Mouse (Mus musculus) lung, postnatal 4 days (tissue): Measurements from ENCODE around the gene Cdcp1.

Experiments used
- DNase-seq, 2 experiments: peaks; one replicate each; pipeline ENCODE4 v3.0.0; 2021

Gene Cdcp1

DNA sequence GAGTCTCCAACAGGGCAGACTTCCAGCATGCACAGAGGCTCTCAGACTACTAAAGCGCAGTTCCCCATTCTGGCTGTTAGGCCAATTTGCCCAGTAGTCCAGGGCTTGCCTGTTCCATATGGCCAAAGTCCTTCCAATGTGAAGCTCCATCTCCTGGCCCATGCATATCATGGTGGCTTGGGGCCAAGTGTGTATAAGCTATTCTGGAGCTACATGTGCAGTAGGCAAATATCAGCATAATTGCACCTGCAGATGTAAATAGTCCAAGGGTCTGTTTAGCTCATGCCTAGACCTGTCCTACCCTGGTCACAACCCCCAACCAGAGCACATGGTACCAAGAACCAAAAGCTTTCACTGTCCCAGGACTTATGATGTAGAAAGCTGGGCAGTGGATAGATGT is 7.9 kb downstream of the Cdcp1 start:
- no peak for DNase-seq

DNA sequence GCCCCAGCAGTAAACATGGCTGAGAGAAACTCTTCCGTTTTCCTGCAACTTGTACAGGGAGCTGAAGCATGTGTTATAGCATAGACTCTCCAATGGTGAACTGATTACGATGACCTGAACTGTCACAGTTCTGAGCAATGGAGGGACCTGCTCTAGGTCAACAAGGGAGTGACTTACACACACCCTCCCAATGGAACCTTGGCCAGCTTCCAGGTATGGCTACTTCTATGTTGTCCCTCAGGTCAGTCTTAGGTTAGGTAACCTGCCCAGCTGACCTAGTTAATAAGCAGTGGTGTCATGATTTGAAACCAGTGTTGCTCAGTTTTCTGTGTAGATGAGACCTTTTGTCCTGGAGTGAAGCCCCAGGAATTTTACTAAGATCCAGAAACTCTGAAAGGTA is 8.9 kb downstream of the Cdcp1 start:
- DNase-seq: peak in 1 of 2 experiments; percentile 19

DNA sequence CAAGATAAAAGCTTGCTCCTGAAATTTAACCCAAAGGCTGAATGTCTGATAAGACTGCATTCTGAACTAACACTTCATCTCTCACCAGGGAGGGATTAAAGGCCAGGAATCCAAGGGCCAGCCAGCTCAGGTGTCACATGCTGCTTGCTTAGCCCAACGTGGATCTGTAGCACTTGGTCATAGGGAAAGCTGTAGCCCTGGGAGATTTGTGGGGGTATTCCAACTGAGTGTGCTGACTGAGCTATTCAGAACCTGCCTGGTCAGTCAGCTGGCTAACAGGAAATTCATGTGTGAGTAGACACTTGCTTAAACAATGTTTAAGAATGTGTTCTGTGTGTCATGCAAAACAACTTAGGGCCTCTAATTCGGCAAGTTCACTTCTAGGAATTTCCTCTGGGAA is 9.3 kb downstream of the Cdcp1 start:
- no peak for DNase-seq

DNA sequence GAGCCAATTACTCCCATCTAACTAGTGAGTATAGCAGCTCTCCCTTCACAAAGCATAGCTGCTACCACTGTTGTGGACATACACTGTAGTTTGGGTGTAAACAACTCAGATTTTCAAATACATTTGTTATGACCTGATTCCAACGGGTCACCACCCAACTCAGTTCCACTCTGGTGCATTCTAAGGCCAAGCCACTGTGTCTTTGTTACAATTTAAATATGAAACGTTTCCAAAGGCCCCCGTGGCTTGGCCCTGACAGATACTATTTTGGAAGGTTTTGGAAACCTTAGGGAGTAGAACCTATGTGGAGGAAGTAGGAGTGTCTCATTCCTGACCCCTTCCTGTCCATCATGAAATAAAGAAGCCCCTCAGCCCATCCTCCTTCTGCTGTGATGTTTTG is 15.7 kb downstream of the Cdcp1 start:
- DNase-seq: no peak

DNA sequence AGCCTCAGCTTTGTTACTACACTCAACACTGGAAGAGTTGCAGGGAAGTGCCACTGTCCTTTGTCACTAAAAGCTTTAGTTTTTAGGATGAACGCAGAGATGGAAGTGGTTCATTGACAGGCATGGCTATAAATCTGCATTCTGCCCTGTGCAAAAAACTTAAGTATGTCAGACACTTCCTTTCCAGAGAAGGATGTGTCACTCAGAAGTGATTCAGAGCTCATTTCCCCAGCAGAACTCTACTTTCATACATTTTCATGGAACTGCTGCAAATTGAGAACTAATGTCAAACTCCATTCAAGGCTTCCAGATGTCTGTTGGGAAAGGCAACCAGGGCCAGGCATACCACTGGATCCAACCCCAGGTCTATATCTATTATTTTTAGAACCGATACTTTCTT is 27.6 kb downstream of the Cdcp1 start:
- DNase-seq: no peak

DNA sequence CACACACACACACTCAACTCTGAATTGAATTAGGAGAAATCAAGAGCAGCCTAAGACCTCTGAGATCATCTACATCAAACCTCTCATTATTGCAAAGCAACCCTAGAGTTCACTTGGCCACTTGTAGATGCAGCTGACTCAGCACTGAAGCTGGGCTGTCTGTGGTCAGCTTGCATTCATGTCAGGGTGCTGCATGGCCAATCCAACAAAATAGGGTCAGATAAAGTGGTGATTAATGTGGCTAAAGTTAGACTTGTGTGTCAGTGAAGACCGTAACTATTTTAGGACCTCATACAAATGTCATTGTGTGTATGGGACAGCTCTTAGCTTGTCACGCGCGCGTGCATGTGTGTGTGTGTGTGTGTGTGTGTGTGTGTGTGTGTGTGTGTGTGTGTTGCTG is 28.2 kb downstream of the Cdcp1 start:
- no peak for DNase-seq

DNA sequence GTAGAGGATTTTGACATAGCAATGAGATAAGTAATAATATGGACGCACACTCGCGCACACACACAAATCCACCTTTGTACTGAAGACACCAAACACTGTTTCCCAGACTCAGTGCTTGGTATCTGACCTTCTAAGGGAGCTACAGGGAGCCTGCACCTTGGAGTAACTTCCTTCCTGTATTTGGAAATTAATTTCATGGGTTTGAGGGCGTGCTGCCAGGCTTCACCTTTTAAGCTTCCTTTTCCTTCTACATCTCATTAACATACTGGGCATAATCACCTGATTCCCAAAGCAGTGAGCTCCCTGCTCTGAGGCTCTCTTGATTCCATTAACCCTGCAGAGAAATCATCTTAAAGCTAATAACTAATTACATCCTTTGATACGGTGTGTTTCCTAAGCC is 29.7 kb downstream of the Cdcp1 start:
- DNase-seq: no peak

DNA sequence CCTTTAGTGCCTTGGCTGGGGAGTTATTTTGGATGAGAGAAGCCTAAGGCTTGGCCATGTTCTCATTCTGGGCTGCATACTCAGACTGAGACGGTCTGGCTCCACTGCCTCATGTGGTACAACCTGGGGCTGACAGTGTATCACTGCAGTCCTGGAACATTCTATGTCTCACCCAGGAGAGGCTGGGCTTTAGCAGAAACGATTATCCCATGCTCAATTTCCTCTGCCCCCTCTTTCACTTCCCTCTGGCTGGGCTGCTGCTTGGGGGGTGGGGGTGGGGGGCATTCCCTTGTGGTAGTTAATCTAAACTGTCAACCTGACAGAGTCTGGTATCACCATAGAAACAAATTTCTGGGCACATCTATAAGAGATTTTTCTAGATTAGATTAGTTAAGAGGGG is 30.3 kb downstream of the Cdcp1 start:
- DNase-seq: no peak

DNA sequence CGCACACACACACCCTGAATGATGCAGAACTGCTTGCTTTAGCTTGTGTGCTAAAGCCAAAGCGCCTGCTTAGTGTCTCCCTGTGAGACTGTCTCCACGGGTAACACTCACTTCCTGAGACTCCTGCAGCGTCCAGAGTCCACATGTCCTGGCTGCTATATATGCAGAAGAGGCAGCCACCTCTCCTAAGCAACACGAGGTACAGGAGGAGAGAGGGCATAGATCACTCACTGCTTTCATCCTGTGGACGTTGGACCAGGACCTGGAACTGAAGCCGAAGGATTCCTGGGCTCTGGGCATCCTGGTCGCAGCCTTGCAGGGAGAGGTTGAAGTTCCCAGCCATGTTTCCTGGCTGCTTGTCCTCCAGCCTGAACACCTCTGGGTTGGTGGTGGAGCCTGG is 32.6 kb downstream of the Cdcp1 start:
- DNase-seq: no peak

DNA sequence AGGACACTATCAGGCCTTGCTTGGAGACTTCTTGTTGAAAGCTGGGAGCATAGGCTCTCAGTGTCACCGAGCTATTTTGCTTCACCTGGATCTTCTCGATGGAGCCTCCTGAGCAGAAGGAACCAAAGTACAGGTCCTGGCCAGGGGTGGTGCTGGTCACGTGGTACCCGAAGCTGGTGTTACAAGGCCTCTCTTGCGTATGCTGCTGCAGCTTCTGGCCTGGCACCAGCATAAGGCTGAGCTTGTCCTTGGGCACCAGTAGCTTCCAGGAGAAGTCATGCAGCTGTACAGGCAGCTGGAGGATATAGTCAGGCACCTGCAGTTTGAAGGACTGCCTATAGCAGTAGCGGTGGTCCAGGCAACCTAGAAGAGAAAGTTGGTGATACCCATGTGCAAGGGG is 35.8 kb downstream of the Cdcp1 start:
- no peak for DNase-seq

DNA sequence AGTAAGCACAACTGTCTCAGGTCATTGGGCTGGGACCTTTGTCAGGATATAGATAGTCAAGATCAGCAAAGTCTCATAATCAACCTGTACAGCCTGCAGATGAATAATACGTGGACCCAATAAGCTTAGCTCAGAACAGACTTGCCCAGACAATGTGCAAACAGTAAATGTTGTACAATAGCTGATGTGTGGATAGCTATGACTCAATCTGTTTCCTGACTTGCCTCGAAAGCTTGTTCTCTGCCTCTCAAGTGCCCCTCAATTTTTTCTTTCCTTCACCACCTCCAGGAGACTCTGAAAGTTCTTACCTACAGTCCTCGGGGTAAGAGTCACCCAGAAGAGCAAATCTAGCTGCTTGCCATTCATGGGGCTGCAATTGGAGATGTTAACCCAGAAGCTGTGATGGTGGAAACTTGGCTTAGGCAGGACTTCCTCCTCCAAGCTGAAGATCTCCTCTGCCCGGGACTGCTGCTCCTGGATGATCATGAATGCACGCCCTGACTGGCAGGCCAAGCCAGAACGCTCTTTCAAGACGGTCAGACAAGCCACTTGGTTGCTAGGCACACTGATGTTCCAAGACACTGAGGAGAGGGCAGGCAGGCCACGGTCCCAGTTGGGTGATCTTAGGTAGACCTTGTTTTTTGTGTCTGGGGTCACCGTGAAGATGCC is 38.3 kb downstream of the Cdcp1 start:
- DNase-seq: no peak

DNA sequence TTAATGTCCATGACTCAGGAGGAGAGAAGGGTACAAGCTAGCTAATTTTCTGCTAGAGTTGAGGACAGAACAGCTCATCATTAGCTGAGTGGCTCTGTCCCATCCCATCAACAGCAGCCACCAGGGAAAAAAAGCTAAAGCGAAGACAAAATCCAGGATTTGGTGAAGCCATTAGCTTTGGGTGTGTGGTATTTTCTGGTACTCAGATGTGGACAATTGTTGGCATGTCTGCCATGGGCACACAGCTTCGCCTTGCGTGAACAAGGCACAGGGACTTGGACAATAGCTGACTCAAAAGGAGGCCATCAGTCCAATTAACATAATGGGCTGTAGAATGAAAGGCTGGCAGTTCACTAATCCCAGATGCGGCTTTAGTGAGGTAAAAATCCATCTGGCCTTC is 41.5 kb downstream of the Cdcp1 start:
- no peak for DNase-seq

DNA sequence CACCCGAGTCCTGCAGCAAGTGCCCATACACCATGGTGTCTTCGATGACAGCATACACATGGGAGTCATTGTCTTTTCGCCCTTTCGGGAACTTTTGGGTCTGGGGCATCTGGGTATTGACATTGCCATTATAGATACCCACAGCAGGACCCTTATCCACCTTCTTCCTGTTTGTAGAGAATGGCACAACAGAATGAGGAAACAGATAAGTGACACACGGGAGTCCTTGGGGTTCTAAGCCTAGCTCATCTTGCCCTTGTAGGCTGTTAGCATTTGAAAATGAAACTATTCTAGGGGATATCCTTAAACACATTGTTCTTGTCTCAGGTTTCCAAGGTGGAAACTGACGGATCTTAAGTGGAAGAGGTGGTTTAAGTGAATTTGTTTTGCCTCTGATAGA is 42.1 kb downstream of the Cdcp1 start:
- DNase-seq: no peak

DNA sequence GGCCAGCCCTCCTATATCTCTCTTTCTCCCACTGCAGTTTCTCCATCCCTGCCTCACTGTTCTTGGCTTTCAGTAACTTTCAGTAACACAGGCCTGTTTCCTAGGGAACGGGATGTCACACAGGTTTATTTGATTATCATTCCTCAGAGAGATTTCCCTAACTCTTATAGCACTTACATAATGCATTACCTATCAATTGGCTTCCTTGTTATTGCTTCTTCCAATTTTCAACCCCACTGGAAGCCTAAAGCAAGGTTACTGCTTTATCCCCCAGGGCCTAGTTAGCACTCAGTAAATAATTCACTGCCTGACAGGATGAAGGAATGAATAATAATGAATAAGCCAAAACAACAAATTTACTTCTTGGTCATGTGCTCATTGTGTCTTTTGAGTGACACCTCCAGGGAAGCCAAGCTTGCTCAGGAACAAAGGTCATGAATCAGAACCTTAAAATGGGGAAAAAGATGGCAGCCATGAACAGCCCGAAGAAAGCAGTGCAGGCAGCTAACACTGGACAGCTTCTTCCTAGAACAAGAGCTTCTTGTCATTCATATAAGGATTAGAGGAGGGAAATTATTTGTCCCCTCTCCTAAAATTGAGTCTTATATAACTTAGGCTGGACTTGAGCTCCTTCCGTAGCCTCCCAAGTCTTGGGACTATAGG is 49.9 kb downstream of the Cdcp1 start:
- DNase-seq: no peak

DNA sequence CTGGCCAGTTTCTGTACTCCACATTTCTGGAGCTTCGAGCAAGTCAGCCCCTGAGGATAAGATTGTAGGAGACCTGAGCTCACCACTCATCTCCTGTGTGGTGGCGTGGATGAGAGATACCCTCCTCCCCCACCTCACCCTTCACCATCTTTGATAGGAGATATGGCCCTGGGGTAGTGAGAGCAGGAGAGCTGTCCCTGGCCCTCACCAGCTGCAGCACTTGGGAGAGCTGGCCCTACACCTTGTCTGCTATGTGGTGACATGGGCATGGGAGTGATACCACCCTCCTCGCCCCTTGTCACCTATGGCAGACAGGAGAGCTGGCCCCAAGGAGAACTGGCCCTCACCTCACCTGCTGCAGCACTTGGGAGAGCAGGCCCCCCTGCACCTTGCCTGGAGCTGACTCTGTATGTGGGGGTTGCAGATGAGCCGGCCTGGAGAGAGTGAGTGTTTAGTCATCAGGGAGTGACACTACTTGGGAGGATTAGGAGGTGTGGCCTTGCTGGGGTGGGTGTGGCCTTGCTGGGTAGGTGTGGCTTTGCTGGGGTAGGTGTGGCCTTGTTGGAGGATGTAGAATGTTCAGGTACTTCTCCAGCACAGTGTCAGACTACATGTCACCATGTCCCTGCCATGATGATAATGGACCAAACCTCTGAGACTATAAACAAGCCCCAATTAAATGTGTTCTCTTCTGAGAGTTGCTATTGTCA is 52.7 kb downstream of the Cdcp1 start:
- DNase-seq: no peak

DNA sequence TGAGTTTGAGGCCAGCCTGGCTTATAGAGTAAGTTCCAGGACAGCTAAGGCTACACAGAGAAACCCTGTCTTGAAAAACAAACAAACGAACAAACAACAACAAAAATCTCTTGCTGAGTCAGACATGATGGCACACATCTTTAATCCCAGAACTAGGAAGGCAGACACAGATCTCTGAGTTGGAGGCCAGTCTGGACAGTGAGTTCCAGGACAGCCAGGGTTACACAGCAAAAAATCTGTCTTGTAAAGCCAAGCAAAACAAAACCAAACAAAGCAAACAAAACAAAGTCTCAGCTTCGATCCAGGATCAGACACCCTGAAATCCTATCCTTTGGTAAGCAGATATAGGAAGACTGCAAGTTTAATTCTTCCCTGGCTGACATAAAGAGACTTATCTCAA is 54.0 kb downstream of the Cdcp1 start:
- no peak for DNase-seq

DNA sequence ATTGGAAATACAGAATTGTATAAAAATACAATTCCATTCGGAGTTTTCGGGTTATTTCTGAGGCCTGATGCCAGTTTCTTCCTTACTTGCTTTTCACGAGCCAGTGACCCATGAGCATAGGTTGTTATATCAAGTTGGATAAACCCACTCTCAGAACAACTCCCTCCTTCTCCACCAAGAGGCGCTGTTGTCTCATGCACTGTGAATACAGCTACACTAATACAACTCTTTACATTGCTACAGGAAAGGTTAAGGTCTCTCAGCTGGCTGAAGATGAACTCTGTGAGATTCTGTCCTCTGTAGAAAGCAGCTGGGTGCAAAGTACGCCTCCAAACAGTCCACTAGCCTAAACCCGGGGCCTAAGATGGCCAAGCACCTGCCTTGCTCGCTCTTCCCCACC is 56.5 kb downstream of the Cdcp1 start:
- peak; percentile 29 to 82 for DNase-seq

DNA sequence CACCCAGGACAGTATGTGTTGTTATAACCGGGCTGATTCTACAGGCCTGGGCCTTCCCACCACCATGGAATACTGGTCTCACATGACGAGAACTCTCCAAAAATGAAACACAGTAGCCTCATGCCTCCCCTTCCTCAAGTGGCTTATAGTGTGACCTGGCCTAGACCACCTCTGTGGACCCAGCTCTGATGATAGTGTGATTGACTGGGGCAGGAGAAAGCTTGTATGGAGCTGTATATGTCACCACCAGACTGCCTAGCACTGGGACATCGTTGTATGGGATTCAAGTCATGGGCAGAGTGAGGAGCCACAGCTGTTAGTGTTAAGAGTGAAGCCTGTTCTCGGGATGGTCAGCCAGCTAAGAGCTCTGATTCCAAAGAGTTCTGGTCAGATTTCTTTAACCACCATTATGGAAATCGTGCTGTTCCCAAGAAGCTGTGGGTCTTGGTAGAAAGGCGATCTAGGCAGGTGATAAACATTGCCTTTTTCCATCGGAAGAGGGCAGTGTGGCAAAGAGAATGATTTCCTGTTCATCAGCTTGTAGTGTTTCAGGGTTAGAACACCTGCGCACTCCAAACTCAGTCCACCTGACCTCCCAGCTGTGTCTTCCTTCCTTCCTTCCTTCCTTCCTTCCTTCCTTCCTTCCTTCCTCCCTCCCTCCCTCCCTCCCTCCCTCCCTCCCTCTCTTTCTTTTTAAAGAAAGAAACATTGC is 57.6 kb downstream of the Cdcp1 start:
- DNase-seq: peak in 1 of 2 experiments; percentile 39

DNA sequence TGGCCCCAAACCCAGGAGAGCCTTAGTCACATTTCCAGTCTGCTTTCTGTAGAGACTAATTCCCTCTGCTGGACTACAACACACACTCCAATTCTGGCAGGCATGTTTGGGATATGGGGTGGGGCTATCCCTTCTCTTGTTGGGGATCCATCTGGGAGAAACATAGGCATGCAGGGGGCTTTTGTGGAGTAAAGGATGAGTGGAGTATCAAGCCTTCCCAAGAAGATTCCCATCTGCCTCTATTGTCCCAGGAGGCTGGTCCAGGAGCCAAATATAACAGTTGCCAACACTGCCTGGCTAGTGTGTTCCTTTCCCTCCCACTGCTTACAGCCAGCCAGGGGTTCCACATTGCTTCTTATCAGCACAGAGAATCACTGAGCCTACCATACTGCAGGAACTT is 58.1 kb downstream of the Cdcp1 start:
- DNase-seq: no peak

DNA sequence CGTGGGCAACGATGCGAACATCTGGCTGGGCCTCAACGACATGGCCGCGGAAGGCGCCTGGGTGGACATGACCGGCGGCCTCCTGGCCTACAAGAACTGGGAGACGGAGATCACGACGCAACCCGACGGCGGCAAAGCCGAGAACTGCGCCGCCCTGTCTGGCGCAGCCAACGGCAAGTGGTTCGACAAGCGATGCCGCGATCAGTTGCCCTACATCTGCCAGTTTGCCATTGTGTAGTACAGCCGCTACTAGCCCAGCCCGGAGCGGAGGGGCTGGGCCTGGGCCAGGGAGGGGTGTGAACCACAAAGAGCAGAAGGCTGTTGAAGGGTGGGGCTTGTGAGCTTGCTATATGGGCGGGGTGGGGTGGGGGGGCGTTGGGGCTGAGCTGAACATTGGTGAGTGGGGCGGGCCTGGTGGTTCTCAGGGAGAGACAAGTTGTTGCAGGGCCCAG is 58.9 kb downstream of the Cdcp1 start:
- peak; percentile 78 to 89 for DNase-seq

DNA sequence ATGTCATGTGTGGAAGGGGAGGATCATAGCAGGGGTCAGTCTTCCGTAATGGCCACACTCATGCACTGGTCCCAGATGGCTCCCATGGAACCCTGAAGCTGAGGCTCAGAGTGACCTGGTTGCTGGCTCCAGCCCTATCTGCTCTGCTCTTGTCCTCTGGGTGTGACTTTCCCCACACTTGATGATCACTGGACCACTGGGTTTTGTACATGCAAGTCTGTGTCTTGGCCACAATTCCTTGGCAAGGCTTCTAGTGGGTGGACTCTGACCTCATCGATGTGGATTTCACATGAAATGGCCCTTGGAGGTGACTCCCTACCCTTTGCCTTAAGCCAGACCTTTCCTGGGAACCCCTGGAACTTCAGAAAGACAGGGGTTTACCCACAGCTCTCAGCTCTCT is 62.7 kb downstream of the Cdcp1 start:
- peak in 1 of 2 experiments; percentile 28 for DNase-seq

DNA sequence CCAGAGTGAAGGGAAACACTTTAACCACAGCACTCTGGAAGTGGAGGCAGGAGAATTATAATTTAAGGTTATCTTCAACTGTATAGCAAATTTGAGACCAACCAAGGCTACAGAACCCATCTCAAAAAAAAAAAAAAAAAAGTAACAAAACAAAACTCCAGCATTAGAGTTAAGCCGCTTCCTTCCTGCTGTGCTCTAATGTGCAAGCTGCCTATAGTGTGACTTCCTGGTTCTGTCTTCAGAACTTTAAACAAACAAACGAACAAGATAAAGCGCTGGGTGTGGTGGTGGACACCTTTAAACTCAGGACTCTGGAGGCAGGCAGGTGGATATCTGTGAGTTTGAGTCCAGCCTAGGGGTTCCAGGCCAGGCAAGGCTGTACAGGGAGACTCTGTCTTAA is 63.8 kb downstream of the Cdcp1 start:
- DNase-seq: no peak

DNA sequence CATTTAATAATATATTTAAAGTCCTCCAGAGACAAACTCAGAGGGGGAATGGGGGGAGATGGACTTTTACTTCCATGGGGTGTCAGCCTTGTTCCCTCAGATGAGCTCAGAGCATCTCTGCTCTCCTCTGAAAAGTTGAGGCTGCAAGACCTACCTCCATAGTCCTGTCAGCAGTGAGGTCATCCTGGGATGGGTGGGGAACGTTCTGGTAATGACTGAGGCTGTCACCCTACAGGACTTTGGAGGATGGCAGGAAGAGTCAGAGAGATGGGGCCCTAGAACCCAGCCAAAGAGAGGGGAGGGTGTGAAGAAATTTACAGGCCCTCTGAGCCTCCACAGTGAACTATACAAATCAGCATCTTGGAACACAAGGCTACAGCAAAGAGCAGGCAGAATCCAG is 64.3 kb downstream of the Cdcp1 start:
- DNase-seq: no peak
